Mouse (Mus musculus): ENCODE measurements around the gene A630089N07Rik. TPM values are rescaled to one million over a fixed set of nuclear protein-coding genes. Genes with fewer than 3 reads are reported as not detected.
"Not testable (repeated sequence)": the region's sequence is repeated elsewhere in the genome, so short reads cannot be mapped to it uniquely, and the experiment has no call there.

The A630089N07Rik gene
- 1 to 10 TPM; 7.9 to 9.1 TPM for total RNA-seq (2021)
- long read RNA-seq, experiment 1, partial matches to known transcripts: 1 of 3 reads
- long read RNA-seq, experiment 1, other reads (novel, unspliced or antisense): 2 of 3 reads
- long read RNA-seq, experiment 2, partial matches to known transcripts: 0 of 1 reads
- long read RNA-seq, experiment 2, other reads (novel, unspliced or antisense): 1 of 1 reads

GRCm38 (mm10) chr16:98081889-98082818 is at the start of gene A630089N07Rik:
A630089N07Rik (minus strand) TSS chr16:98082450.
- peak; percentile 91 for DNase-seq

- DNase-seq: no peak
Observed at GRCm38 (mm10) chr16:98107109-98107508, 24.9 kb upstream of the A630089N07Rik start.

- DNase-seq: not testable (repeated sequence)
Observed at GRCm38 (mm10) chr16:98081550-98081888, 731 bp downstream of the A630089N07Rik start.

- not testable (repeated sequence) for DNase-seq
Observed at GRCm38 (mm10) chr16:98081140-98081539, 1.1 kb downstream of the A630089N07Rik start.

- DNase-seq: not testable (repeated sequence)
Observed at GRCm38 (mm10) chr16:98079382-98079781, 2.9 kb downstream of the A630089N07Rik start.

- peak; percentile 17 for DNase-seq
Observed at GRCm38 (mm10) chr16:98041676-98042075, 40.6 kb downstream of the A630089N07Rik start.

GRCm38 (mm10) chr16:98034971-98035370 is 47.3 kb downstream of the A630089N07Rik start:
- DNase-seq: not testable (repeated sequence)

GRCm38 (mm10) chr16:98026186-98026585 is 56.1 kb downstream of the A630089N07Rik start:
- not testable (repeated sequence) for DNase-seq

GRCm38 (mm10) chr16:98022657-98023345 is 59.4 kb downstream of the A630089N07Rik start:
- no peak for DNase-seq

- DNase-seq: no peak
Observed at GRCm38 (mm10) chr16:98022081-98022480, 60.2 kb downstream of the A630089N07Rik start.

- DNase-seq: not testable (repeated sequence)
Observed at GRCm38 (mm10) chr16:97997383-97997731, 84.9 kb downstream of the A630089N07Rik start.

- DNase-seq: peak; percentile 90
Observed at GRCm38 (mm10) chr16:97996616-97997382, 85.5 kb downstream of the A630089N07Rik start, which contains the start of gene B230307C23Rik. B230307C23Rik (plus strand) TSS chr16:97997315.

GRCm38 (mm10) chr16:97995849-97996615 is 86.2 kb downstream of the A630089N07Rik start:
- DNase-seq: peak; percentile 78

GRCm38 (mm10) chr16:97992477-97992876 is 89.8 kb downstream of the A630089N07Rik start:
- DNase-seq: not testable (repeated sequence)

GRCm38 (mm10) chr16:97991517-97991916 is 90.7 kb downstream of the A630089N07Rik start:
- DNase-seq: no peak

- no peak for DNase-seq
Observed at GRCm38 (mm10) chr16:97984589-97984988, 97.7 kb downstream of the A630089N07Rik start.

- DNase-seq: no peak
Observed at GRCm38 (mm10) chr16:97981362-97981761, 100.9 kb downstream of the A630089N07Rik start.

GRCm38 (mm10) chr16:97977722-97978121 is 104.5 kb downstream of the A630089N07Rik start:
- no peak for DNase-seq

- DNase-seq: no peak
Observed at GRCm38 (mm10) chr16:97977277-97977676, 105.0 kb downstream of the A630089N07Rik start.

GRCm38 (mm10) chr16:97963956-97964540 is 118.2 kb downstream of the A630089N07Rik start:
- no peak for DNase-seq
